Mouse (Mus musculus) C2C12 (cell line): Measurements from ENCODE around the gene Jag2. TPM values are rescaled to one million over a fixed set of nuclear protein-coding genes. Genes with fewer than 3 reads are reported as not detected.

ENCODE experiments used
- H3K27me3 ChIP-seq: one replicate; pipeline ENCODE4 v1.6.1; 2011; ENCODE audit not compliant: control insufficient read depth, insufficient read depth, insufficient read length
- H3K36me3 ChIP-seq: one replicate; pipeline ENCODE4 v1.6.1; 2011; ENCODE audit not compliant: control insufficient read depth, insufficient read depth
- H3K4me3 ChIP-seq: one replicate; pipeline ENCODE4 v1.5.1; 2011; ENCODE audit warnings: mild to moderate bottlenecking, control low read depth; ENCODE audit not compliant: poor library complexity, insufficient read depth, severe bottlenecking
- H3K79me2 ChIP-seq: one replicate; pipeline ENCODE4 v1.6.1; 2011; ENCODE audit not compliant: control insufficient read depth, insufficient read depth
- H3K79me3 ChIP-seq: one replicate; pipeline ENCODE4 v1.6.1; 2011; ENCODE audit warnings: low read depth, control low read depth
- H3ac ChIP-seq: one replicate; pipeline ENCODE3; 2011; ENCODE audit warnings: low read depth; ENCODE audit not compliant: control insufficient read depth, insufficient read length
- CEBPB ChIP-seq: IDR thresholded peaks from one replicate; pipeline ENCODE4 v1.6.1; 2011; ENCODE audit warnings: low read depth, mild to moderate bottlenecking, control low read depth, moderate library complexity
- CTCF ChIP-seq: IDR thresholded peaks from one replicate; pipeline ENCODE4 v1.5.1; 2011; ENCODE audit not compliant: control insufficient read depth, insufficient read depth, insufficient read length
- FOSL1 ChIP-seq: IDR thresholded peaks from one replicate; pipeline ENCODE4 v1.8.0; 2011; ENCODE audit warnings: mild to moderate bottlenecking, low read length; ENCODE audit not compliant: poor library complexity, insufficient read depth, severe bottlenecking
- MAX ChIP-seq: IDR thresholded peaks from one replicate; pipeline ENCODE4 v1.6.1; 2011; ENCODE audit warnings: mild to moderate bottlenecking, control low read depth
- MYOD1 ChIP-seq: IDR thresholded peaks from one replicate; pipeline ENCODE4 v1.6.1; 2011; ENCODE audit warnings: low read depth; ENCODE audit not compliant: control insufficient read depth, insufficient read length
- MYOG ChIP-seq: IDR thresholded peaks from one replicate; pipeline ENCODE4 v1.6.1; 2011; ENCODE audit not compliant: control insufficient read depth, insufficient read length; ENCODE audit errors: extremely low read depth
- USF1 ChIP-seq: IDR thresholded peaks from one replicate; pipeline ENCODE4 v1.6.1; 2011; ENCODE audit warnings: low read depth, mild to moderate bottlenecking, control low read depth, moderate library complexity
- polyA plus RNA-seq: library from polyadenylated mRNA; unstranded; fragments of >200 nt; fragmentation: generic; extraction: Trizol; gene quantifications from one replicate; pipeline ENCODE4 v1.2.1, GENCODE M21; 2012; ENCODE audit warnings: missing spikeins

Jag2 gene
- polyA plus RNA-seq, 1 experiment = 85.1 TPM

- TF ChIP-seq CTCF (peak; percentile 15), FOSL1 (no peak), MAX (no peak), MYOG (no peak)
- Histone ChIP-seq H3ac (peak overlapping the region; percentile 39), H3K79me2 (peaks cover 8% of the 10 kb centered on the region), H3K79me3 (no peaks in the 10 kb centered on the region), H3K27me3 (no peaks in the 10 kb centered on the region), H3K36me3 (no peaks in the 10 kb centered on the region), H3K4me3 (no peak overlapping the region)
Observed at GRCm38 (mm10) chr12:112938873-112939565, 9.4 kb upstream of the Jag2 start.

DNA sequence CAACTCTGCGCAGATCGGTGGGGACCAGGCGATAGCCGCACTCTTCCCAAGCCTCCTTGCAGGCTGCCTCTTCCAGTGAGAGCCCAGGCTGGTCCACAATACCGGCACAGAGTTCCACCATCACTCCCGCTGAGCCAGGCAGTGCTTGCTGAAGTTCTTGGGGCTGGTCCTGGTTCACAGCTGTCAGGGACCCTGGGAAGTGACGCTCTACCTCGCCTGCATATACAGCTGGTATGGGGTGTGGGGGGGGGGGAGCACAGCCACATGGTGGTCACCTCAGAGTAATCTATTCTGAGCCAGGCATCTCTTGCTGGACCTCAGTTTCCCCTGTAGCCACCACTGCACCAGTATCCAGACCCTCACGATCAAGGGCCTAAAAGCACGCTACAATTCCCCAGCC lies 8.8 kb upstream of the Jag2 start:
- H3K79me2 ChIP-seq = peaks cover 8% of the 10 kb centered on the region
- H3ac ChIP-seq = peak overlapping the region; percentile 18
- no peaks in the 10 kb centered on the region for H3K36me3 ChIP-seq
- H3K79me3 ChIP-seq = no peaks in the 10 kb centered on the region
- H3K27me3 ChIP-seq = no peaks in the 10 kb centered on the region
- TF ChIP-seq MYOG (no peak), MYOD1 (no peak), FOSL1 (no peak), USF1 (no peak), CTCF (no peak), MAX (no peak), CEBPB (no peak)
- H3K4me3 ChIP-seq = no peak overlapping the region

DNA sequence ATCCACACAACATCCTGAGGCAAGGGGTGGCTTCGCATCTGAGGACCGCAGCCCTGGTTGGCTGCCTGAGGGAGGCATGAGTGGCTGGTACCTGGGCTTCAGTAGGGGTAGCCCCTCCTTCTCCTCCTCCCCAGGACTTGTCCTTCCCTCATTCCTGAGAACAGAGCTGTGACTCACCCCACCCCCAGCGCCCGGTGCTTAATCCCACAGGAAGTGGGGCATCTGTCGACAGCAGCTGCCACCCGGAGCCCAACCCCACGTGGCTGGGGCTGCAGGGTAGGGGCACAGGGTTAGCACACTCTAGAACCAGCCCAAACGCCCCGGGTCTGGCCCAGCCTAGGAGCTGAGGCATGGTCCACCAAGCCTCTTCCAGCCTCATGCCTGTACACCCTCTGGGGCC lies 8.3 kb upstream of the Jag2 start:
- H3K79me2 ChIP-seq = peaks cover 8% of the 10 kb centered on the region
- H3ac ChIP-seq = peak overlapping the region; percentile 18
- H3K79me3 ChIP-seq = no peaks in the 10 kb centered on the region
- no peak for TF ChIP-seq CTCF
- peak; percentile 96 for TF ChIP-seq MAX
- TF ChIP-seq MYOD1 = peak; percentile 93
- peak; percentile 64 for TF ChIP-seq USF1
- no peak for TF ChIP-seq FOSL1
- no peak for TF ChIP-seq CEBPB
- no peak for TF ChIP-seq MYOG
- H3K27me3 ChIP-seq = no peaks in the 10 kb centered on the region
- no peak overlapping the region for H3K4me3 ChIP-seq
- H3K36me3 ChIP-seq = no peaks in the 10 kb centered on the region

DNA sequence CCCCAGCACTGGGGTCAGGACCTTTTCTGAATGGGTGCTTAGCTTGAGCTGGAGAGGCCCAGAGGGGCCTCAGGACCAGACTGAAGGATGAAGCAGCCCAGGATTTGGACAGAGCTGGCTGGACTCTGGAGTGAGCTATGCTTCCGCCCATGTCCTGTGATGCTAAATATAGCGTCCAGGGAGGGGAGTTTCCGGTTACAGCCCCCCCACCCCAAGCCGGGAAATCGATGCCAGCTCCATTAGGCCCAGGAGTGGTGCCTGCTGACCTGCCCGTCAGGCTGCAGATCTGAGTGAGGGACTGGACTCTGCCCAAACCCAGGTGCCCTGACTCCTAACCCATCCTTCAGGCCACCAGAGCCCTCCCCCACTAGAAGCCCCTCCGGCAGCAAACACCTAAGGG lies 3.1 kb upstream of the Jag2 start:
- Histone ChIP-seq H3K27me3 (no peaks in the 10 kb centered on the region), H3K4me3 (no peak overlapping the region), H3K36me3 (peaks cover 4% of the 10 kb centered on the region), H3K79me2 (peaks cover 10% of the 10 kb centered on the region), H3K79me3 (peaks cover 6% of the 10 kb centered on the region), H3ac (no peak overlapping the region)
- TF ChIP-seq CEBPB (no peak), CTCF (no peak), USF1 (no peak), MAX (no peak), MYOG (no peak), MYOD1 (no peak), FOSL1 (no peak)

DNA sequence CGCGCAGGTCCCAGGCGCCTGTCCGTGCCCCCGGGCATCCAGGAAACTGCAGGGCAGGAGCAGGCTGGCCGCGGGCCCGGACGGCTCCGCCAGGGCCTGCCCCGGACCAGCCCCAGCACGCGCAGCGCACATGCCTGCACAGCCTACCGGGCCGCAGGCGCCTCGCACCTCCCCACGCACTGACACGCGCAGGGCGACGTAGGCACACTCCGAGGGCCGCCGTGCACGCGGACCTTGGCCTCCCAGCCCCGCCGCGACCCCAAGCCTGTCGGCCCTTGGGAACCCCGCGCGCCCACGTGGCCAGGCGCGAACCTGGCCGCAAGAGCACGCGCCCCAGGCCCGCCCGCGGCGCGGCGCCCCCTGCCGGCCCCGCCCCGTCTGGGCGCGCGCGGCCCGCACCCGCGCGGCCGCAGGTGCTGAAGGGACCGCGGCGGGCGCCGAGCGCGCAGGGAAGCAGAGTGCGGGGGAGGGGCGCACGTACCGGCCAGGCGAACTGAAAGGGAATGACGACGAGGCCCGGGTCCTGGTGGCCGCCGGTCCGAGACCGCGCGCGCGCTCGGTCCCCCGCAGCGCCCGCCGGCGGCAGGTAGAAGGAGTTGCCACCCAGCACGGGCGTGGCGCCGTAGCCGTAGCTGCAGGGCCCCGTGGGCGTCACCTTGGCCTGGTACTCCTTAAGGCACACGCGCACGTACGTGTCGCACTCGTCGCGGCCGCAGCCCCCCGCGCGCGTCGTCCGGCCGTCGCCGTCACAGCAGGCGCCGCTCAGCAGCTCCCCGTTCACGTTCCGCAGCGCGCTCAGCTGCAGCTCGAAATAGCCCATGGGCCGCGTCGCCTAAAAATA lies 955 bp downstream of the Jag2 start:
- Histone ChIP-seq H3ac (peak overlapping the region; percentile 82), H3K36me3 (peaks cover 5% of the 10 kb centered on the region), H3K79me2 (peaks cover 46% of the 10 kb centered on the region), H3K79me3 (peaks cover 35% of the 10 kb centered on the region), H3K4me3 (peak overlapping the region; percentile 61), H3K27me3 (no peaks in the 10 kb centered on the region)
- TF ChIP-seq MYOD1 = no peak
- TF ChIP-seq CTCF = peak; percentile 75
- peak; percentile 87 for TF ChIP-seq MAX
- no peak for TF ChIP-seq MYOG
- TF ChIP-seq FOSL1 = no peak
- no peak for TF ChIP-seq CEBPB
- TF ChIP-seq USF1 = no peak
